Mouse (Mus musculus) layer of hippocampus, adult 18-20 months (tissue): ENCODE measurements around the gene Atrip. TPM values are rescaled to one million over a fixed set of nuclear protein-coding genes. Genes with fewer than 3 reads are reported as not detected.

ENCODE experiments used
- DNase-seq, 2 experiments: peaks; one replicate each; pipeline ENCODE4 v3.0.0; 2022; ENCODE audit warnings: low spot score in 2 of 2
- total RNA-seq, 2 experiments: library from RNA; stranded (reverse); gene quantifications; 2 replicates each; pipeline ENCODE4 v1.2.3; 2021

Atrip gene
- total RNA-seq, 2 experiments from 2014 or later, result 23.7 to 28.0 TPM

DNA sequence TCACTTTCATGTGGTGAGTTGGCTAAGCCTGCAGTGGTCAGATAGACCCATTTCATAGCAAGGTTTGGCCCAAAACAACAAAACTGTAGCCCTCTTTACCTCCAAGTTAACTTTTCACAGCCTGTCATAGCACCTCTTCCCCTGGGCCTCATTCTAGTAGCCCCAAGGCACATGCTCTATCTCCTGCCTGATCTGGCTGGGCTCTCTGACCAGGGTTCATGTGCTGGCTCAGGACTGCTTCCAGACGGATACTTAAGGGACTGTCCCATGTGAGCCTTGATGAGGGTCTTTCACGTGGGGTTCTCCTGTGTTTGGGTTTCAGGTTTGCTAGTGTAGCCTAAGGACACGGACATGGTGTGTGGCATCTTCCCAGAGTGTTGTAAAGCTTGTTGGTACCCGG is 34.2 kb downstream of the Atrip start:
- no peak for DNase-seq

DNA sequence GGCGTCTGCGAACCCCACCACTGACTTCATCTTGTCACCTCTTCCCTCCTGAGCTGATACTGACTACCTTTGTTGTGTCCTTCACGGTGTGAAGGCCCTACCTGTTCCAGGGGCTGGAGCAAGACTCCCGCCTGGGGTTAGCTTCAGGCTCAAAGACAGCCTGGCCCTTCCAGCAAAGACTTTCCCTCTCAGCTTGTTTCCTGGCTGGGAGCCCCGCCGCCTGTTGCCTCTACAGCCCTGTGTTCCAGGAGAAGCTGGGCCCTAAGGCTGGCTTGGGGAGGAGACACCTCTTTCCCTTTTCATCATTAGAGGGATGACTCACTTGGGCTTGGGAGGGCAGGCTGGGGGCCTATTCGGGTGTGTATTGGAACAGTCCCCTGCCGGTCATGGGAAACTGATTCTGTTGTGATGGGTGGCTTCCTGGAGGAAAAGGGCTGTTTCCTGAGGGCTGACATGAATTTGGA is 35.0 kb downstream of the Atrip start:
- DNase-seq, result no peak

DNA sequence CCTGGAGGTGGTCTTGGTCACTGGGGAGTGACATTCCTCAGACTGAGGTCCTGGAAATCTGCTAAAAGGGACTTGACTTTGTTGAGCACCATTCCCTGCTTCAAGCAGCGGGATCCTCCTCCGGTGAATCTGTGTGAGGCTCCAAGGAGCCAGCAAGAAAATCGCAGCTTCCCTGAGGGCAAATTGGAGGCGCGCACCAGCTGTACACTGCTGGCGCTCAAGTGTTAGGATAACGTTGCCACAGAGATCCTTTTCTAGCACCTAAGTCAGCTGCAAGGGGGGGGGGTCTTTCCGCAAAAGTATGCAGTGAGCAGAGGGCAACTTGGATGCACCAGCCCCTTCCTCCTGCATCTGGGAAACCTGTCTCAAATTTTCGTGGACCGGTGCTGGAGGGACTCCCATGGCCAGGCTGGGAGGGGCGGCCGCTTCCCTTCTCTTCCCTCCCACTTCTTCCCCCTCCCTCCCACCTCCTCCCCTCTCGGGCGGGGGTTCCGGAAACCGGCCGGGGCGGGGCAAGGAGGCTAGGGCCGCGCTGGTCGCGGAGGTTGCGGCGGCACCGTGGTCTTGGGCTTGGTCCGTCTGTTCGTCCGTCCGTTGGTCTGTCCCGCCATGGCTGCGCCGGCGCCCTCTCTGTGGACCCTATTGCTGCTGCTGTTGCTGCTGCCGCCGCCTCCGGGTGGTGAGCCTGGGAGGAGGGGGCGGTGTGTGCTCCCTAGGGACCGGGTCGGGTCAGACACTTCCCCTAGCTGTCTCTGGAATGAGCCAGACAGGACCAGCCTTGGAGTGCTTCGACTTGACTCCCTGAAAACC is 35.6 kb downstream of the Atrip start, which contains the start of gene Shisa5:
Gene Shisa5 (plus strand): TSS at position 480 of the 810 bp plus-strand sequence.
- DNase-seq, result no peak

DNA sequence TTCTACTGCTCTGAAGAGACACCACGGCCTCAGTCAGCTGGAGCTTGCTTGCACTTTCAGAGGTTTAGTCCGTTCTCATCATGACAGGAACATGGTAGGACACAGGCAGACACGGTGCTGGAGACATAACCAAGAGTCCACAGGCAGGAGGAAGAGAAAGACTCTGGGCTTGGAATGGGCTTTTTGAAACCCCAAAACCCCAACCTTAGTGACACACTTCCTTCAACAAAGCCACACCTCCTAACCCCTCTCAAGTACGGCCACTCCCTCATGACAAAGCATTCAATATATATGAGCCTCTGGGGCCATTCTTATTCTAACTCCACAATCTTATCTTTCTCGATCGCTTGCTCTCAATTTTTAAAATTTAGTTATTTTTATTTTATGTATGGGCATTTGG is 41.5 kb downstream of the Atrip start:
- DNase-seq, result no peak

DNA sequence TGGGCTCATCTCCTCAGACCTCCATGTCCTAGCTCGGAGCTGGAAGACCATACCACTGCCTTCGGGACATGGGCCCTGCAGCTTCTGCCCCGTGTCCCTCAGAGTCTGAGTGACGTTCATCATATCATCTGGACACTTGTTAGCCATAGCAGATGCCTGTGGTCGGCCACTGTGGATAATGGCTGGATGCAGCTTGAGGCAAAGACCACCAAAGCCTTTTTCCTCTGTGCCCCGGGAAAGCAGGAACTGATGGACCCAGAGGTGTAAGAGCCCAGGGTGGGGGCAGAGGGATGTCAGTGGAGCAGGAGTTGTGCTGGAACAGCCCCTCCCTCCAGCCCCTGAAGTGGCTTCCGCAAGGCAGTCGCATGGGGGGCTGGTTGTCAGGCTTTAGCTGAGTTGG is 42.2 kb downstream of the Atrip start:
- DNase-seq, result no peak

DNA sequence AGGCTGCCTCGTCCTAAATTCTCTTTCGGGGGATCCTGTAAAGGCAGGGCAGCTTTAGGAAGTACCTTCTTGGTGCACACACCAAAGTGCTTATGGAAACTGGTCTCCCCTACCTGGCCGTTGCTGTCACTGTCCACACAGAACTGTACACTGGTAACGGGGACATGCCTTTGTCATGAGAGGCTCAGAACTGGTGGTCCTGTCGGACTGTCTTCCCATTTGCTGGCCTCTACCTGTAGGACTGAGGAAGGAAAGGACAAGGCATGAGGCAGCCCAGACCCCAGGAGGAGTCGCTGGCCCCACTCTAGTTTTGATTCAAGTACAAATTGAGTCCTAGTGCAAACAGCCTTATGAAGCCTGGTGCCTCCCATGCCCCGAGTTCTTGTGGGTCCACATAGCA is 42.9 kb downstream of the Atrip start:
- DNase-seq, result no peak

DNA sequence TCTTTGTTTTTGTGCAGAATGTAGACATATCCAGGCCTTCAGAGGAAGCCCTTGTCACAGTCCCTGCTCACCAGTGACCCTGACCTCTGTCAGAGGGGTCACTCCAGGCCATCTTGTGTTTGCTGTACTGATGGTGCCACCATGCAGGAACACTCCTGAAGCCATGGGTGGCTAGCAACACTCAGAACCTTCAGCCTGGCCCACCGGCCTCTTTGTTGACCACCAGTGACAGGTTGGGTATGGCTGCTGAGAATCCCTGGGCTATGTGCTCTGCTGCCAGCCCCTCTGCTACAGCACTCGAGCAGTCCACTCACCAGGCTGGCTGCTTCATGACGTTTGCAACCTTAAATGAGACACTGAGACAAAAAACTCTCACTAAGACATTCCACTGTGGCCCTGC is 43.6 kb downstream of the Atrip start:
- no peak for DNase-seq

DNA sequence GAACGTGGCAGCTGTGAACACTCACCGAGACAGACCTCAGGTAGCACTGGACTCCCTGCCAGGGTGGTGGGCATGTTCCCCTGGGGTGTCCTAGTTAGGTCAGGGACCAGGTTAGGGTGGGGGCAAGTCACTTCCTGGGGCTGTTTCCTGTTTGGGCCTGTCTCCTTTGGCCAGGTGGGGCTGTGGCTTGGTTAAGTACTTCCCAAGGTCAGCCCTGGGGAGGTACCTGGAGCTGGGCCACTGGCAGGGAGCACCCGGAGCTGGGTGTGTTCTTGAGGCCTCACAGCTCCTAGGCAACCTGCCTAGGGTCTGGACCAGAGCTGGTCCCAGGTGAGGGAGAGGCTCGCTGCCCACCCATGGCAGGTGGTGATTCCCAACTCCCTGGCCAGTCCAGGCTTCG is 45.0 kb downstream of the Atrip start:
- no peak for DNase-seq

DNA sequence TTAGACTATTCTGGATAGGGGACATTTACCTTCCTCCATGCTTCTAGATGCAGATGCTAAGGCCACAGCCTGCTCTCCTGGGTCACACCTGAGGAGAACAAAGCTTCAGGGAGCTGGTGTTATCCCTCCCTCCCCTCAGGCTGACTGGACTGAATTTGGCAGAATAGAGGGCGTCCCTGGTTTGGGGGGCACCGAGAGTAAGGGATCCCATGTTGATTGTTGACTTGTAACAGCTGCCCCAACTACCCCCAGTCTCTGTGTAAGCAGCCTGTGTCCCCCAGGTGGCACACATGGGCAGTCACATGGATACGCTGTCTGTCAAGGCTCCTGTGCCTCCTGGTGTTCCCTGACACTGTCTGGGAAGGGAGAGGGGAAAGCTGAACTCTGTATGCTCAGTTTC is 45.5 kb downstream of the Atrip start:
- DNase-seq, result no peak

DNA sequence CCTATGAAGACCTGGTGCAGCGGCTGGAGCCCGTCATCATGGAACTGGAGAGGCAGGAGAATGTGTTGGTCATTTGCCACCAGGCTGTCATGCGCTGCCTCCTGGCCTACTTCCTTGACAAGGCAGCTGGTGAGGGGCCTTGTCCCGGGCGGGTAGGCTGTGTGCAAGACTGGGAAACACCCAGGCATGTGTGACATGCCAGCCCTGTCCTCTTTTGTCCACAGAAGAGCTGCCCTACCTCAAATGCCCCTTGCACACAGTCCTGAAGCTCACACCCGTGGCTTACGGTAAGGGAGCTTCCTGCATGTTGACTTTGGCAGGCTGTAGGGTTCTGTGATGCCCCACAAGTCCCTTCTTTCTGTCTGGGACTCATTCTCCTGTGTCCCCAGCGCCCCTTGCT is 46.4 kb downstream of the Atrip start:
- DNase-seq, result no peak

DNA sequence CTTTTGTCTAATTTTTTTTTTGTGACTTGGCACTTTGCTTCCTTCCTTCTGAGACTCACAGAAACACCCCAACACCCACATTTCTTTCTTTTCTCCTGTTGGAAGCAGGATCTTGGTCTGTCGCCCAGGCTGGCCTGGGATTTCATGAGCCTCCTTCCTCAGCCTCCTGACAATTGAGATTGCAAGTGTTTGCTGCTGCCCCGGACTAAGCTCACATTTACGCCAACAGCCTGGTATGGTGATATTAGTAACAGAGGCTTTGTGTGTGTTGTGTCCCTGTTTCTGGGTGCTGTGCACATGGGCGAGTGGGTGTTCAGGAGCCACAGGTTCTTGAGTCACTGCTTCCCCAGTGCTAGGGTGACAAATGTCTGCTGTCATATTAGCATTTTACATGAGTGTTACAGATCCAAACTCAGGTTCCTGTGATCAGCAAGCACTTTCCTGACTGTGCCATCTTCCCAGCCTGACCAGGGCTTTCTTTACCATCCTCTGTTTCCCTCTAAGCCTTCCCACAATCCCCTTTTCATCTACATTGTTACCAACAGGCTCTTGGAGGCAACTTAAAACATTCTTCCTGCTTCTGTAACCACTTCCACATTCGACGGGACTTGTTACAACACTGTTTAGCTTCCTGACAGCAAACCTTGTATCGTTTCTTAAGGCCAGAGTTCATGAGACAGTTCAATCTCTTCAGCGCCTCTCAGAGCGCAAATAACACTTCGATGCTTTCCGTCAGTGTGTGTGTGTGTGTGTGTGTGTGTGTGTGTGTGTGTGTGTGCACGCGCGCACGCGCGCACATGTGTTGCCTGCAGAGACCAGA is 50.8 kb downstream of the Atrip start:
- peak in 1 of 2 experiments; percentile 70 for DNase-seq

DNA sequence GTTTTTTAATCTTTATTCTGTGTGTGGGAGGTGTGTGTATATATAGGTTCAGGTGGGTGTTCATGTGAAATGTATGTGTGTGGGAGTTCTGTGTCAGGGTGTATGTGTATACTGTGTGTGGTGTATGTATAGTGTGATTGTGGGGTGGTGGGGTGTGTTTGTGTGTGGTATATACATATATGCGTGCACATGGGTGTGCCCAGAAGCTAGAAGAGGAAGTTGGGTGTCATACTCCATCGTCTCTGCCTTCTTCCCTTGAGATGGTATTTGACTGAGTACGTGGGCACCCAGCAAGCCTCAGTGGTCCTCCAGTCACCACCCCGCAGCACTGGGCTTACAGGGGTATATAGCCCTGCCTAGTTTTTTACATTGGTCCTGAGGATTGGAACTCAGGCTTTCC is 52.5 kb downstream of the Atrip start:
- no peak for DNase-seq

DNA sequence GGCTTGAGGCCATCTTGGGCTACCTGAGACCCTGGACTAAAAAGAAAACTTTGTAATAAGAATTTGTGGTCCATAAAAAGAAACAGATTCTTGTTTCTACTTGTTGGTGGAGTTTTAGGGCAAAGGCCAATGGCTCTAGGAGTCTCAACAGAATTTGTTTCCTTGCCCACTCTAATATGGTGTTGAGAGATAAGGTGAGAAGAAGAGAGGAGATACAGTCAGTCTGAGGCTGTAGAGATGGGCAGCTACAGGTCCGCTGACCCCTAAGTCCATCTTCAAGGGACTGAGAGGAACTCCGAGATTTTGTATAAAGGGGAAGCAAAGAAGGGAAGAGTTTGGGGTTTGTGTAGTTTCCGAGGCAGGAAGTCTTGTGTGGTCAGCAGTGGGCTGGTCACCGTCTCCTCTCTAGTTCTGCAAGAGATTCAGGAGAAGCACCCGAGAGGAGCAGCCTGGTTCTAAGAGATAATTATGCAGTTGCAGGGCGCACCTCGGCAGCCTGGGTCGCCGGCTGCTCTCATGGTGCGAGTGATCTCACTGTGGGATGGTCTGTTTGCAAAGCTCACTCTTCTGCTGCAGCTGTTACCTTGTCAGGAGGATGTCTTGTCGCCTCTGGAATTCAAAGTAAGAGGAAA is 56.8 kb downstream of the Atrip start:
- no peak for DNase-seq

DNA sequence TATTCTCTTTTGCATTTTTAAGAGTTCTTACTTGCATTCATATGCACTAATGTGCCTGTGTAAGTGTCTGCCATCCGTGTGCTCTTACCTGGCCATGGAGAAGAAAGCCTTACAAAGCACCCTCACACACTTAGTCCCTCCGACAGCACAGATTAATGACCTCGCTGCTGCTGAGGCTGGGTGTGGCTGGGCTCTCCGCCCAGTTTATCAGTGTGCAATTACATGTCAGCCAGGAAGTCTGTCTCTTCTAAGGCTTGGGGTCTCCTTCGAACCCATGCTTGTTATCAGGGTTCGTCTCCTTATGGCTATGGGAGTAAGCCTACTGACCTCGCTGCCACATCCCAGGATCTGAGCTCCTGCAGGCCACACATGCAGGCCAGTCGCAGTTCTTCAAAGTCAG is 58.5 kb downstream of the Atrip start:
- no peak for DNase-seq

DNA sequence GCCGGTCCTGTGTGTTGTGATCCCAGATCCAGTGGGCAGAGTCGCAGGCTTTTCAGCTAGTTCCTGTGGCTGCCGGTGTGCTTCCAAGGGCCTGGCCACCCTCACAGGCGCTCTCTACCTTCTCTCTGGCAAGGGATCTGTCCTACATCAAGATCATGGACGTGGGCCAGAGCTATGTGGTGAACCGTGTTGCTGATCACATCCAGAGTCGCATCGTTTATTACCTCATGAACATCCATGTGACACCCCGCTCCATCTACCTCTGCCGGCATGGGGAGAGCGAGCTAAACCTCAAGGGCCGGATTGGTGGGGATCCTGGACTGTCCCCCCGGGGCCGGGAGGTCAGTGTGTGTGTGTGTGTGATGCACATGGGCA is 63.6 kb downstream of the Atrip start:
- DNase-seq, result no peak

DNA sequence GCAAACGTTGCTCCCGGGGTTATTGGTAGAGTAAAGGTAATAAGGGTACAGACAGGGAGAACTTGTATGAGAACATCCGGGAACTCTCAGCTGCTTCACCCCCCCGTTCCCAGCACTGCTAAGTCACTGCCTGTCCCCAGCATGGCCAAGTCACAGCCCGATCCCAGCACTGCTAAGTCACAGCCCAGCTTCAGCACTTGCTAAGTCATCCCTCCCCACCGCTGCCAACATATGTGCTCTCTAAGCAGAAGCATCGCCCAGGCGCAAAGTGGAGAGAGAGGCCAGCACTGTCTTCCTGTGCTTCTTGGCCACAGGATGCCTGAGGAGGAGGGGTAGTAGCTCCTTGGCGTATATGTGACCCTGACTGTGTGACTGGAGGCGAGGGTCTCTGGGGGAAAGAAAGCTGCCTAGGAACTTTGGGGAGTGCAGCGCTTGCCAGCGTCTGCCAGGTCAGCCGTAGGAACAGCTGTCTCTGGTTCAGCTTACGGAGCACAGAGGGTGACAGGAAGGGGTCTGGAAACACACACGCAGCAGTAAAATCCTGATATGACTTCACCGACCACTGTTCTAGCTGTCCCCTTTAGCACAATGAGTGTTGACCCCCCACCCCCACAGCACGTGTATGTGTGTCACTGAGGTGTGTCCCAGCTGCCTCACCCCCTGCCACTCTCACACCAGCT is 64.1 kb downstream of the Atrip start:
- DNase-seq, result no peak

DNA sequence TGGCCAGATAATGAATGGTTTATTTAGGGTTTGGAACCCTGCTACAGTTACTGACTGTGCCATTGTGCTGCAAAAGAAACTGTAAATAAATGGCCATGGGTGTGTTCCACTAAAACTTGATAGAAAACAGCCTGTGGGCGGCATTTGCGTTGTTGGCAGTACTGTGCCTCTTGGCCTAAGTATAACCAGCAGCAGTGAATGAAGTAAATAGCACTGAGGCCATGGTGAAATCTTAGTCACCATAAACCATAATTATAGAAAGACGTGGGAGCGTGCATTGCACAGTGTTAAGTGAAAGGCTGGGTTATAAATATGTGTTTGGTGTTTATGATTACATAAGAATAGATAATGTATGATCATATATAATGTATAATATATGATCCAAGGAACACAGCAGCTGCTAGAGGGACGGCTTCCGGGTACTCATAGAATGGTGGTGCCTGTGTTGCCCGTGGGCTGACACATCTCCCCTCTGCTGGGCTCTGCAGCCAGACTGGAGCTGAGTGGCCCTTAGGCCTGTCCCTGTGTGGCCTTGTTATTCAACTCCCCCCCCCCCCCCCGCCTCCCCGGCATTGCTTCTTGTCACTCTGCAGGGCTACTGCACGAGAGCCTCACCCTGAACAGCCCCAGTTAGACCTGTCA is 64.8 kb downstream of the Atrip start:
- peak in 1 of 2 experiments; percentile 50 for DNase-seq

DNA sequence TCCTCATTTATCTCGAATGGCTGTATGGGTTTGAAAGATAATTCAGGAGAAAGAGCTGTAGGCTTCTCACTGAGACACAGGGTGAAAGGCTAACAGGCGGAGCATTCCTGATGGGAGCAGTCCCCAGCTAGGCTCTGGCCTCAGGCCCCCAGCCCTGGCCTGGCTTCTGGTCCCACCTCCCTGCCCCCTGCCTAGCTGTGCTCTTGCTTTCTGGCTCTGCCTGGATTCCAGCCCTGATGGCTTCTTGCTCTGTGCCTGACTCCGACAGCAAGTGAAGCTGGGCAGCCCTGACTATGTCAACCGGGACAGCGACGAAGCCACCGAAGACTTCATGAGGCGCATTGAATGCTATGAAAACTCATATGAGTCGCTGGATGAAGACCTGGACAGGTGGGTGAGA is 65.8 kb downstream of the Atrip start:
- DNase-seq, result no peak
